Mouse (Mus musculus) urinary bladder, postnatal 25 days (tissue): ENCODE results near the gene Armh1.
A peak's percentile ranks its signal among the peaks of the same experiment; 100 is the strongest.

ENCODE experiments used
- DNase-seq: peaks from one replicate; pipeline ENCODE4 v3.0.0; 2022; ENCODE audit warnings: low spot score

Gene Armh1

GRCm38 (mm10) chr4:117251801-117252316 is at the start of gene Armh1, which contains the start of gene Tmem53:
Gene Armh1 (minus strand): TSS chr4:117252125.
Gene Tmem53 (plus strand): TSS chr4:117251951.
- DNase-seq: peak; percentile 87

GRCm38 (mm10) chr4:117299921-117300320 is 48.0 kb upstream of the Armh1 start:
- no peak for DNase-seq

GRCm38 (mm10) chr4:117297819-117298218 is 45.9 kb upstream of the Armh1 start:
- DNase-seq: no peak

GRCm38 (mm10) chr4:117296849-117297593 is 45.1 kb upstream of the Armh1 start:
- DNase-seq: no peak

GRCm38 (mm10) chr4:117291696-117292095 is 39.8 kb upstream of the Armh1 start:
- DNase-seq: no peak

GRCm38 (mm10) chr4:117288927-117289801 is 37.2 kb upstream of the Armh1 start:
- DNase-seq: peak; percentile 71

GRCm38 (mm10) chr4:117288277-117288926 is 36.5 kb upstream of the Armh1 start:
- DNase-seq: no peak

- DNase-seq: no peak
These were observed 32.4 kb upstream of the Armh1 start for GRCm38 (mm10) chr4:117284363-117284762.

- DNase-seq: no peak
These were observed 31.6 kb upstream of the Armh1 start for GRCm38 (mm10) chr4:117283271-117284191.

- DNase-seq: no peak
These were observed 29.3 kb upstream of the Armh1 start for GRCm38 (mm10) chr4:117281090-117281845.

GRCm38 (mm10) chr4:117280397-117280930 is 28.5 kb upstream of the Armh1 start:
- no peak for DNase-seq

GRCm38 (mm10) chr4:117279253-117279642 is 27.3 kb upstream of the Armh1 start:
- DNase-seq: no peak

- no peak for DNase-seq
These were observed 26.7 kb upstream of the Armh1 start for GRCm38 (mm10) chr4:117278381-117279252.

- DNase-seq: no peak
These were observed 25.8 kb upstream of the Armh1 start for GRCm38 (mm10) chr4:117277687-117278086.

- DNase-seq: no peak
These were observed 25.1 kb upstream of the Armh1 start for GRCm38 (mm10) chr4:117277021-117277420.

GRCm38 (mm10) chr4:117276281-117276711 is 24.4 kb upstream of the Armh1 start:
- DNase-seq: no peak

- DNase-seq: no peak
These were observed 22.8 kb upstream of the Armh1 start for GRCm38 (mm10) chr4:117274720-117275119.

- no peak for DNase-seq
These were observed 20.5 kb upstream of the Armh1 start for GRCm38 (mm10) chr4:117272459-117272858.

GRCm38 (mm10) chr4:117270278-117270677 is 18.4 kb upstream of the Armh1 start:
- peak; percentile 67 for DNase-seq
